Mouse (Mus musculus): ENCODE measurements around the gene Xpnpep2.

Gene Xpnpep2

GRCm38 (mm10) chrX:48126903-48127476 is 18.5 kb downstream of the Xpnpep2 start:
- no peak for DNase-seq

- DNase-seq = no peak
Measured at GRCm38 (mm10) chrX:48127502-48128218, 19.1 kb downstream of the Xpnpep2 start.

GRCm38 (mm10) chrX:48129167-48129566 is 20.6 kb downstream of the Xpnpep2 start:
- DNase-seq = no peak

- no peak for DNase-seq
Measured at GRCm38 (mm10) chrX:48136935-48137334, 28.4 kb downstream of the Xpnpep2 start.

GRCm38 (mm10) chrX:48138011-48138410 is 29.5 kb downstream of the Xpnpep2 start:
- DNase-seq = no peak

GRCm38 (mm10) chrX:48138539-48139275 is 30.2 kb downstream of the Xpnpep2 start:
- DNase-seq = no peak

- DNase-seq = no peak
Measured at GRCm38 (mm10) chrX:48139368-48140285, 31.1 kb downstream of the Xpnpep2 start.

GRCm38 (mm10) chrX:48140286-48140877 is 31.9 kb downstream of the Xpnpep2 start:
- DNase-seq = no peak

- no peak for DNase-seq
Measured at GRCm38 (mm10) chrX:48141481-48141880, 33.0 kb downstream of the Xpnpep2 start.

- DNase-seq = peak; percentile 58
Measured at GRCm38 (mm10) chrX:48143415-48144335, 35.1 kb downstream of the Xpnpep2 start.

- DNase-seq = no peak
Measured at GRCm38 (mm10) chrX:48146262-48146661, 37.7 kb downstream of the Xpnpep2 start, which contains the start of gene Sash3. Gene Sash3 (plus strand): TSS chrX:48146436.

- no peak for DNase-seq
Measured at GRCm38 (mm10) chrX:48147226-48147625, 38.7 kb downstream of the Xpnpep2 start.

GRCm38 (mm10) chrX:48147741-48148186 is 39.2 kb downstream of the Xpnpep2 start:
- no peak for DNase-seq

GRCm38 (mm10) chrX:48152106-48152505 is 43.6 kb downstream of the Xpnpep2 start:
- DNase-seq = no peak

GRCm38 (mm10) chrX:48153414-48153813 is 44.9 kb downstream of the Xpnpep2 start:
- no peak for DNase-seq

- DNase-seq = no peak
Measured at GRCm38 (mm10) chrX:48153949-48154348, 45.4 kb downstream of the Xpnpep2 start.

GRCm38 (mm10) chrX:48155489-48155888 is 47.0 kb downstream of the Xpnpep2 start:
- no peak for DNase-seq

GRCm38 (mm10) chrX:48157396-48157795 is 48.9 kb downstream of the Xpnpep2 start:
- DNase-seq = no peak

- DNase-seq = no peak
Measured at GRCm38 (mm10) chrX:48158229-48158919, 49.8 kb downstream of the Xpnpep2 start.

GRCm38 (mm10) chrX:48169892-48170291 is 61.4 kb downstream of the Xpnpep2 start:
- no peak for DNase-seq
